In the genomic region with DNA sequence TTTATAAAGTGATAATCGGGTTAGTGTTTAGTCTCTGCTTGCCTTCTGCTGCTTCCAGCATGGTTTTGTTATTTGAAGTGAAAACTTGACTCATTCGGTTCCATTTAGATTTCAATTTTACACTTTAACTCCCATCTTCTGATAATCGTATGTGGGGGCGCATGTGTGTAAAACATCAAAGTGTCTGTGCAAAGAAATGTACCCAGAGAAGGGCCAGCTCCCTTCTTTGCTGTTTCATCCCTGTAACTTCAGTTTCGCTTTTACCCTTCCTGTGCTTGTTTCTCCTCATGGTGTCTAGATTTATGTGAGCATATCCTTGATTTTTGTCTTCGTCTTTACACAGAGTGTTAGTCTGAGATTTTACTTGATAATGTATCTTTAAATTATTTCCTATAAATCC, we compare ENCODE assay signal across 20 mouse cellular contexts.
DNase-seq lines count a peak whose midpoint lies in the region; ATAC-seq and TF ChIP-seq lines count a peak whose summit lies in the region.
"Had no signal": no experiment of that assay in that cellular context is flagged by ENCODE, and none has a peak within 500 bp of the region (broad histone marks: within the 10 kb centered on the region; RNA-seq: fewer than 3 reads in every experiment).

No protein-coding gene starts in this region.

- DNase-seq in kidney, postnatal 4 days, result no peak
- DNase-seq in CH12.LX (ENCODE audit: extremely low read depth), result no peak
- DNase-seq in adrenal gland, adult 8-10 months, result no peak
- DNase-seq: adrenal gland, postnatal 14 days; cerebellum, adult 11-12 months; cerebellum, adult 9-11 months; cerebellum, postnatal 36 days; forebrain, postnatal 0 days; gastrocnemius, postnatal 14 days; heart, adult 2 months had no signal

- H3K27me3 ChIP-seq in kidney, embryonic 16.5 days (ENCODE audit: insufficient read depth, low read length), result no peaks in the 10 kb centered on the region
- no peaks in the 10 kb centered on the region for H3K27me3 ChIP-seq in CH12.LX (replicated peaks)
- H3K27me3 ChIP-seq in stomach, embryonic 15.5 days (replicated peaks), result no peaks in the 10 kb centered on the region
- no peaks in the 10 kb centered on the region for H3K27me3 ChIP-seq in forebrain, embryonic 12.5 days
- H3K27me3 ChIP-seq: embryonic facial prominence, embryonic 13.5 days; forebrain, embryonic 13.5 days; heart, embryonic 15.5 days; hindbrain, embryonic 15.5 days had no signal

- peak overlapping the region; percentile 34; the same call in 1 of the 2 replicates for H3K27ac ChIP-seq in kidney, embryonic 16.5 days (ENCODE audit: low read length)
- no peak overlapping the region for H3K27ac ChIP-seq in CH12.LX (ENCODE audit: insufficient read depth, low read depth)
- peak overlapping the region; percentile 52; the same call in 1 of the 2 replicates for H3K27ac ChIP-seq in stomach, embryonic 15.5 days
- H3K27ac ChIP-seq in forebrain, embryonic 12.5 days, result no peak overlapping the region
- H3K27ac ChIP-seq: embryonic facial prominence, embryonic 13.5 days; forebrain, embryonic 13.5 days; heart, adult 2 months; heart, embryonic 15.5 days; hindbrain, embryonic 10.5 days; hindbrain, embryonic 15.5 days had no signal

- in situ Hi-C loops in CH12.LX (cut with MboI; ENCODE audit: low pct_ligation_motif_present, low pct_unique_long_range_greater_than_20kb, low sequenced_read_pairs), result no loop called here

- H3K4me1 ChIP-seq in kidney, embryonic 16.5 days (ENCODE audit: insufficient read depth, low read length), result 0 out of 2 replicates have a peak, but pooled peaks cover 4% of the 10 kb centered on the region
- H3K4me1 ChIP-seq in CH12.LX (ENCODE audit: control insufficient read depth in 1 of 2, insufficient read depth in 2 of 2), result peaks cover 23 to 84% of the 10 kb centered on the region in 2 experiments
- peaks cover 13% of the 10 kb centered on the region for H3K4me1 ChIP-seq in stomach, embryonic 15.5 days
- H3K4me1 ChIP-seq in forebrain, embryonic 12.5 days, result peaks cover 9% of the 10 kb centered on the region
- H3K4me1 ChIP-seq: heart, embryonic 15.5 days; hindbrain, embryonic 15.5 days had no signal

- TF ChIP-seq CTCF in CH12.LX (conservative IDR thresholded peaks at IDR 0.05 in 1 of 2, IDR thresholded peaks at IDR 0.05 in 1 of 2; ENCODE audit: low read depth in 2 of 2, low read length in 2 of 2), result no peak

- TF ChIP-seq EP300 in CH12.LX (IDR thresholded peaks at IDR 0.05; ENCODE audit: low read length), result no peak

- H3K36me3 ChIP-seq in kidney, embryonic 16.5 days (ENCODE audit: insufficient read depth, low read length), result no peaks in the 10 kb centered on the region
- H3K36me3 ChIP-seq in CH12.LX (replicated peaks in 1 of 2; ENCODE audit: control insufficient read depth in 1 of 2, insufficient read depth in 1 of 2, low read length in 1 of 2), result no peaks in the 10 kb centered on the region
- no peaks in the 10 kb centered on the region for H3K36me3 ChIP-seq in stomach, embryonic 15.5 days
- no peaks in the 10 kb centered on the region for H3K36me3 ChIP-seq in forebrain, embryonic 12.5 days (replicated peaks)
- H3K36me3 ChIP-seq: embryonic facial prominence, embryonic 13.5 days; heart, embryonic 15.5 days; hindbrain, embryonic 10.5 days; hindbrain, embryonic 15.5 days had no signal

- H3K9me3 ChIP-seq in kidney, embryonic 16.5 days (ENCODE audit: low read length), result no peaks in the 10 kb centered on the region
- no peaks in the 10 kb centered on the region for H3K9me3 ChIP-seq in CH12.LX (replicated peaks; ENCODE audit: low read length)
- no peaks in the 10 kb centered on the region for H3K9me3 ChIP-seq in stomach, embryonic 15.5 days
- no peaks in the 10 kb centered on the region for H3K9me3 ChIP-seq in forebrain, embryonic 12.5 days
- H3K9me3 ChIP-seq: embryonic facial prominence, embryonic 13.5 days; forebrain, embryonic 13.5 days; heart, embryonic 15.5 days; hindbrain, embryonic 10.5 days; hindbrain, embryonic 15.5 days had no signal

- dilution Hi-C loops in CH12.LX (cut with MboI; ENCODE audit: extremely low pct_ligation_motif_present, extremely low pct_unique_long_range_greater_than_20kb, low sequenced_read_pairs), result no loop called here

- TF ChIP-seq POLR2A in CH12.LX (IDR thresholded peaks at IDR 0.05; ENCODE audit: low read depth, low read length), result no peak

- TF ChIP-seq RAD21 in CH12.LX (IDR thresholded peaks at IDR 0.05; ENCODE audit: low read depth, low read length), result no peak

- H3K4me3 ChIP-seq in kidney, embryonic 16.5 days (ENCODE audit: low read length), result no peak overlapping the region
- no peak overlapping the region for H3K4me3 ChIP-seq in CH12.LX (replicated peaks in 1 of 3; ENCODE audit: low read depth in 2 of 3, low read length in 2 of 3, poor library complexity in 1 of 3)
- H3K4me3 ChIP-seq in stomach, embryonic 15.5 days (replicated peaks), result no peak overlapping the region
- no peak overlapping the region for H3K4me3 ChIP-seq in forebrain, embryonic 12.5 days (replicated peaks)
- H3K4me3 ChIP-seq: embryonic facial prominence, embryonic 13.5 days; forebrain, embryonic 13.5 days; heart, adult 2 months; heart, embryonic 15.5 days; hindbrain, embryonic 10.5 days; hindbrain, embryonic 15.5 days had no signal

- no peak overlapping the region for H3K4me2 ChIP-seq in kidney, embryonic 16.5 days (replicated peaks; ENCODE audit: low read depth, low read length)
- H3K4me2 ChIP-seq in CH12.LX (ENCODE audit: insufficient read depth, low read depth, poor library complexity, severe bottlenecking), result peak overlapping the region; percentile 75
- no peak overlapping the region for H3K4me2 ChIP-seq in stomach, embryonic 15.5 days
- H3K4me2 ChIP-seq in forebrain, embryonic 12.5 days, result no peak overlapping the region
- H3K4me2 ChIP-seq: embryonic facial prominence, embryonic 13.5 days; forebrain, embryonic 13.5 days; heart, embryonic 11.5 days; heart, embryonic 15.5 days; hindbrain, embryonic 15.5 days had no signal

- no peak for ATAC-seq in kidney, embryonic 16.5 days (ENCODE audit: low FRiP score, low TSS enrichment)
- ATAC-seq in stomach, embryonic 15.5 days (ENCODE audit: insufficient read depth, low FRiP score, low read depth), result no peak
- ATAC-seq in forebrain, embryonic 12.5 days (ENCODE audit: low FRiP score), result no peak
- no peak for ATAC-seq in megakaryocyte-erythroid progenitor cell, adult 5-6 weeks (replicated peaks; ENCODE audit: low FRiP score, low TSS enrichment, poor library complexity, severe bottlenecking)
- ATAC-seq: forebrain, embryonic 13.5 days; forebrain, postnatal 0 days had no signal

- H3K79me2 ChIP-seq in CH12.LX (replicated peaks; ENCODE audit: control insufficient read depth, extremely low read depth, insufficient read depth, poor library complexity, severe bottlenecking), result no peaks in the 10 kb centered on the region

- WGBS in kidney, embryonic 16.5 days, result 75% methylated on average over 6 of the region's 6 CpGs
- 76% methylated on average over 6 of the region's 6 CpGs for WGBS in stomach, embryonic 15.5 days
- WGBS in forebrain, embryonic 12.5 days, result 91% methylated on average over 6 of the region's 6 CpGs

- no peak overlapping the region for H3K9ac ChIP-seq in kidney, embryonic 16.5 days (replicated peaks; ENCODE audit: low read length)
- peak overlapping the region; percentile 22; the same call in 1 of the 2 replicates for H3K9ac ChIP-seq in CH12.LX (ENCODE audit: insufficient read depth, low read depth)
- H3K9ac ChIP-seq in stomach, embryonic 15.5 days, result no peak overlapping the region
- H3K9ac ChIP-seq in forebrain, embryonic 12.5 days, result no peak overlapping the region
- H3K9ac ChIP-seq: embryonic facial prominence, embryonic 13.5 days; forebrain, embryonic 13.5 days; forebrain, postnatal 0 days; heart, embryonic 15.5 days; hindbrain, embryonic 15.5 days had no signal

TF ChIP-seq in CH12.LX, 34 proteins besides CTCF, POLR2A, EP300 and RAD21:
- TF ChIP-seq ZMIZ1 (IDR thresholded peaks at IDR 0.05; ENCODE audit: low read depth, low read length) (no peak), POLR2AphosphoS2 (IDR thresholded peaks at IDR 0.05; ENCODE audit: low read depth, low read length) (no peak), MAZ (IDR thresholded peaks at IDR 0.05; ENCODE audit: low read depth, low read length) (no peak)

Comparison
In these comparisons a context has a peak if more than half of its experiments do, and no peak if none do; other contexts are left out.
1. H3K27ac ChIP-seq: peak in kidney, embryonic 16.5 days (single experiment) and stomach, embryonic 15.5 days (single experiment); none in CH12.LX (single experiment) and forebrain, embryonic 12.5 days (single experiment).